Mouse (Mus musculus) megakaryocyte, embryonic 14.5 days (primary cell): Measurements from ENCODE around the gene Rslcan18.

ENCODE experiments used
- FLI1 ChIP-seq: IDR thresholded peaks from 2 replicates; pipeline ENCODE4 v1.6.1; 2012; ENCODE audit warnings: low read length, inconsistent platforms, mixed read lengths
- GATA1 ChIP-seq: IDR thresholded peaks from 3 replicates; pipeline ENCODE4 v1.6.1; 2012; ENCODE audit warnings: mixed read lengths, low read length, inconsistent platforms, borderline replicate concordance

GRCm38 (mm10) chr13:67065386-67065785, 50.7 kb downstream of the Rslcan18 start:
- TF ChIP-seq GATA1 (no peak), FLI1 (no peak)
